ENCODE assay signal across 9 mouse cellular contexts in genomic region chr9:13890171-13890570, GRCm38 (mm10).
A peak's percentile ranks its signal among the peaks of the same experiment; 100 is the strongest.
DNase-seq lines count a peak whose midpoint lies in the region; ATAC-seq and TF ChIP-seq lines count a peak whose summit lies in the region.
"Had no signal": no experiment of that assay in that cellular context is flagged by ENCODE, and none has a peak within 500 bp of the region (broad histone marks: within the 10 kb centered on the region; RNA-seq: fewer than 3 reads in every experiment).

No protein-coding gene starts in this region.

- TF ChIP-seq POLR2A in lung, adult 2 months (IDR thresholded peaks at IDR 0.05; ENCODE audit: borderline replicate concordance, extremely low read depth, low read depth, low read length) = no peak

- 48% methylated on average over 5 of the region's 5 CpGs for WGBS in lung, adult 2 months
- WGBS in forebrain, embryonic 16.5 days = 52% methylated on average over 5 of the region's 5 CpGs
- 35% methylated on average over 5 of the region's 5 CpGs for WGBS in liver, postnatal 0 days (ENCODE audit: insufficient replicate concordance)
- 35% methylated on average over 5 of the region's 5 CpGs for whole genome bisulfite sequencing in stomach, embryonic 14.5 days

- TF ChIP-seq CTCF in lung, adult 2 months (IDR thresholded peaks at IDR 0.05; ENCODE audit: insufficient read depth, low read length) = 0 out of 2 replicates have a peak, but pooled peaks have one; percentile 6
- TF ChIP-seq CTCF in liver, postnatal 0 days (IDR thresholded peaks at IDR 0.05; ENCODE audit: low read depth) = peak; percentile 24; the same call in 1 of the 2 replicates

- 0 out of 2 replicates have a peak, but pooled peaks cover 4% of the 10 kb centered on the region for H3K9me3 ChIP-seq in forebrain, embryonic 16.5 days (ENCODE audit: control insufficient read depth, low read length)
- H3K9me3 ChIP-seq in liver, postnatal 0 days (ENCODE audit: low read length) = peaks cover 4% of the 10 kb centered on the region
- H3K9me3 ChIP-seq in stomach, embryonic 14.5 days (ENCODE audit: control insufficient read depth, low read depth, low read length) = peaks cover 4% of the 10 kb centered on the region; the same call in 1 of the 2 replicates
- H3K9me3 ChIP-seq: embryonic facial prominence, embryonic 15.5 days had no signal

- H3K4me3 ChIP-seq in lung, adult 2 months (replicated peaks; ENCODE audit: extremely low read depth, low read depth, low read length) = no peak overlapping the region
- H3K4me3 ChIP-seq in forebrain, embryonic 16.5 days (replicated peaks; ENCODE audit: low read length) = no peak overlapping the region
- H3K4me3 ChIP-seq in liver, postnatal 0 days (ENCODE audit: low read depth, low read length) = no peak overlapping the region
- no peak overlapping the region for H3K4me3 ChIP-seq in stomach, embryonic 14.5 days (ENCODE audit: low read depth, low read length)
- H3K4me3 ChIP-seq: embryonic facial prominence, embryonic 15.5 days had no signal

- no peaks in the 10 kb centered on the region for H3K27me3 ChIP-seq in forebrain, embryonic 16.5 days (replicated peaks; ENCODE audit: control insufficient read depth, insufficient read depth, low read length)
- H3K27me3 ChIP-seq in liver, postnatal 0 days (ENCODE audit: insufficient read depth, low read length) = no peaks in the 10 kb centered on the region
- no peaks in the 10 kb centered on the region for H3K27me3 ChIP-seq in stomach, embryonic 14.5 days (ENCODE audit: control insufficient read depth, insufficient read depth, low read length)
- H3K27me3 ChIP-seq: embryonic facial prominence, embryonic 15.5 days had no signal

- no peak overlapping the region for H3K27ac ChIP-seq in forebrain, embryonic 16.5 days (ENCODE audit: low read length)
- no peak overlapping the region for H3K27ac ChIP-seq in liver, postnatal 0 days (ENCODE audit: low read depth)
- H3K27ac ChIP-seq in stomach, embryonic 14.5 days (ENCODE audit: low read length) = no peak overlapping the region
- H3K27ac ChIP-seq: embryonic facial prominence, embryonic 15.5 days had no signal

- no peaks in the 10 kb centered on the region for H3K36me3 ChIP-seq in forebrain, embryonic 16.5 days (ENCODE audit: control insufficient read depth, insufficient read depth)
- no peaks in the 10 kb centered on the region for H3K36me3 ChIP-seq in liver, postnatal 0 days (replicated peaks; ENCODE audit: insufficient read depth, low read length)
- H3K36me3 ChIP-seq in stomach, embryonic 14.5 days (ENCODE audit: control insufficient read depth, insufficient read depth, low read length) = no peaks in the 10 kb centered on the region
- H3K36me3 ChIP-seq: embryonic facial prominence, embryonic 15.5 days had no signal

- no peak overlapping the region for H3K4me2 ChIP-seq in forebrain, embryonic 16.5 days (ENCODE audit: low read length)
- H3K4me2 ChIP-seq in liver, postnatal 0 days (ENCODE audit: low read depth, low read length) = no peak overlapping the region
- no peak overlapping the region for H3K4me2 ChIP-seq in stomach, embryonic 14.5 days (replicated peaks; ENCODE audit: low read depth, low read length)
- H3K4me2 ChIP-seq: embryonic facial prominence, embryonic 15.5 days had no signal

- peak; percentile 64 for ATAC-seq in forebrain, embryonic 16.5 days
- ATAC-seq in liver, postnatal 0 days = peak; percentile 96
- peak; percentile 81; the same call in 1 of the 2 replicates for ATAC-seq in stomach, embryonic 14.5 days (ENCODE audit: insufficient number of reproducible peaks, insufficient read depth, low FRiP score, low read depth)

- TF ChIP-seq EP300 in liver, postnatal 0 days (IDR thresholded peaks at IDR 0.05; ENCODE audit: low read depth) = no peak

- no peaks in the 10 kb centered on the region for H3K4me1 ChIP-seq in lung, adult 2 months (ENCODE audit: control insufficient read depth, insufficient read depth, low read length)
- peaks cover 8% of the 10 kb centered on the region; the same call in 1 of the 2 replicates for H3K4me1 ChIP-seq in forebrain, embryonic 16.5 days (replicated peaks; ENCODE audit: control insufficient read depth, insufficient read depth, low read length)
- no peaks in the 10 kb centered on the region for H3K4me1 ChIP-seq in liver, postnatal 0 days (ENCODE audit: insufficient read depth)
- H3K4me1 ChIP-seq in stomach, embryonic 14.5 days (ENCODE audit: control insufficient read depth, insufficient read depth, low read length) = no peaks in the 10 kb centered on the region

- no peak for DNase-seq in lung, adult 2 months
- DNase-seq in lung, postnatal 10 days = no peak
- DNase-seq in liver, postnatal 0 days = no peak
- no peak for DNase-seq in gastrocnemius, adult 18-20 months (ENCODE audit: low spot score)
- DNase-seq in layer of hippocampus, postnatal 36 days = no peak
- DNase-seq in urinary bladder, postnatal 14 days (ENCODE audit: low spot score) = no peak

- H3K9ac ChIP-seq in forebrain, embryonic 16.5 days (replicated peaks; ENCODE audit: low read depth, low read length) = no peak overlapping the region
- H3K9ac ChIP-seq in liver, postnatal 0 days (replicated peaks) = no peak overlapping the region
- no peak overlapping the region for H3K9ac ChIP-seq in stomach, embryonic 14.5 days (replicated peaks; ENCODE audit: low read depth, low read length)
- H3K9ac ChIP-seq: embryonic facial prominence, embryonic 15.5 days had no signal
